Mouse (Mus musculus) heart, postnatal 0 days (tissue): ENCODE measurements at regions not wholly inside any gene's neighbourhood (a gene's known extent, or its start where the extent isn't known, plus 50 kb on each side); places are given as distances from the start of the nearest gene placed in this dataset.

Source experiments
- ATAC-seq: fragments of 200-750 bp; cut with Nextera tagmentation; 2 replicates; pipeline ENCODE4 v1.8.0; 2017; ENCODE audit warnings: low read depth, moderate number of reproducible peaks, moderate library complexity; ENCODE audit not compliant: insufficient read depth
- DNase-seq: peaks from one replicate; pipeline ENCODE4 v3.0.0-alpha.2; 2016; ENCODE audit warnings: low spot score
- H3K27ac ChIP-seq: fragments of 300-500 bp; sonication (generic); 2 replicates; pipeline ENCODE4 v1.5.1; 2014; ENCODE audit warnings: low read depth, mild to moderate bottlenecking
- H3K27me3 ChIP-seq: fragments of 300-500 bp; sonication (generic); 2 replicates; pipeline ENCODE4 v1.6.1; 2014; ENCODE audit warnings: low read length, mixed read lengths; ENCODE audit not compliant: control insufficient read depth, insufficient read depth
- H3K36me3 ChIP-seq: fragments of 300-500 bp; sonication (generic); replicated peaks from 2 replicates; pipeline ENCODE4 v1.6.1; 2014; ENCODE audit warnings: low read length, mixed read lengths; ENCODE audit not compliant: control insufficient read depth, insufficient read depth
- H3K4me1 ChIP-seq: fragments of 300-500 bp; sonication (generic); 2 replicates; pipeline ENCODE4 v1.6.1; 2014; ENCODE audit warnings: antibody characterized with exemption; ENCODE audit not compliant: control insufficient read depth, insufficient read depth
- H3K4me2 ChIP-seq: fragments of 300-500 bp; sonication (generic); 2 replicates; pipeline ENCODE4 v1.6.1; 2014; ENCODE audit warnings: low read depth, mild to moderate bottlenecking, low read length, moderate library complexity
- H3K4me3 ChIP-seq: fragments of 300-500 bp; sonication (generic); 2 replicates; pipeline ENCODE4 v1.5.1; 2014; ENCODE audit warnings: low read depth, low read length
- H3K9ac ChIP-seq: fragments of 300-500 bp; sonication (generic); replicated peaks from 2 replicates; pipeline ENCODE4 v1.6.1; 2014; ENCODE audit warnings: low read depth, low read length, mixed read lengths
- H3K9me3 ChIP-seq: fragments of 300-500 bp; sonication (generic); replicated peaks from 2 replicates; pipeline ENCODE4 v1.6.1; 2016; ENCODE audit warnings: low read length; ENCODE audit not compliant: control insufficient read depth
- CTCF ChIP-seq: IDR thresholded peaks from 2 replicates; pipeline ENCODE4 v1.5.1; 2016; ENCODE audit warnings: antibody characterized with exemption, control low read depth, low read depth
- EP300 ChIP-seq: IDR thresholded peaks from 2 replicates; pipeline ENCODE4 v1.6.1; 2016; ENCODE audit warnings: antibody characterized with exemption, low read depth
- WGBS: fragments of 180-500 bp; shearing (Covaris S2); extraction: QIAGEN DNeasy Blood & Tissue Kit; methylation state at CpG from one replicate; pipeline ENCODE4 v1.1.7; 2014; 5-methylcytosine and 5-hydroxymethylcytosine counted together

GRCm38 (mm10) chr7:83088125-83088524 is 221.0 kb downstream of the Mex3b start:
- H3K27ac ChIP-seq = no peak overlapping the region
- WGBS = 55% methylated on average over 4 of the region's 4 CpGs
- H3K4me1 ChIP-seq = no peaks in the 10 kb centered on the region
- no peak for DNase-seq
- H3K9ac ChIP-seq = no peak overlapping the region
- no peaks in the 10 kb centered on the region for H3K36me3 ChIP-seq
- no peak overlapping the region for H3K4me3 ChIP-seq
- ATAC-seq = no peak
- H3K27me3 ChIP-seq = no peaks in the 10 kb centered on the region
- no peaks in the 10 kb centered on the region for H3K9me3 ChIP-seq
- no peak overlapping the region for H3K4me2 ChIP-seq
- no peak for TF ChIP-seq CTCF
- TF ChIP-seq EP300 = no peak

DNA sequence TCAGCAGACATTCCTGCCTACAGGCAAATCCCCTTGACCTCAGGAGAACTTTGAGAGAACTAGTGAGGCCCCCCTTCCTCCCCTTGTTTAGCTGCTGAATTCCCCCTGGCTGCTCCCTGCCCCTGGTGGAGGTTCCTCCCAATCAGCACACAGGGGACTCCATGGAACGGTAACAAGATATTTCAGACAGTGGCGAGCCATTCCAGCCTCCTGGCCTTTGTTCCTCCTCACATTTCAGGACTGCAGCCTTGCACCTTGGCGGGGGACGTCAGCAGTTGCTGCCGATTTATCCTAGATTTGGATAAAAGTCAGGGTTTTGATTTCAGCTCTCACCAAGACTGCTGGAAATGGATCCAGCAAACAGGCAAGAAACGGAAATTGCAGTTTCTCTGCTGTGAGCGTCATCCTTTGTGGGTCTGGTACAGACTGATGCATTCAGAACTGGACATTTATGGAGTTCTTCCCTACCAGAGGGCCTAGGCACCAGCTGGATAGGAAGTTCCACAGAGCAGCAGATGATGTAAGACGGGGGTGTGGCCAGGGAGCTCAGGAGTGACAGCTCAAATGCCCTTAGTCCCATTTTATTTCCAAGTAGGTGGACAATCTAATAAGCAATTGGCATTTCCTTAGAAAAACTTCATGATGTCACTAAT is 222.3 kb downstream of the Mex3b start:
- no peak overlapping the region for H3K27ac ChIP-seq
- TF ChIP-seq EP300 = no peak
- no peak for TF ChIP-seq CTCF
- H3K4me1 ChIP-seq = no peaks in the 10 kb centered on the region
- no peak overlapping the region for H3K9ac ChIP-seq
- H3K9me3 ChIP-seq = no peaks in the 10 kb centered on the region
- no peak overlapping the region for H3K4me3 ChIP-seq
- H3K4me2 ChIP-seq = no peak overlapping the region
- H3K36me3 ChIP-seq = no peaks in the 10 kb centered on the region
- DNase-seq (no peak), ATAC-seq (no peak)
- 29% methylated on average over 8 of the region's 8 CpGs for WGBS
- H3K27me3 ChIP-seq = no peaks in the 10 kb centered on the region

GRCm38 (mm10) chr7:83093923-83094355 is 226.8 kb downstream of the Mex3b start:
- TF ChIP-seq EP300 = no peak
- no peak for TF ChIP-seq CTCF
- no peaks in the 10 kb centered on the region for H3K36me3 ChIP-seq
- H3K9ac ChIP-seq = no peak overlapping the region
- ATAC-seq (no peak), DNase-seq (no peak)
- WGBS = 45% methylated on average over 8 of the region's 8 CpGs
- no peak overlapping the region for H3K4me2 ChIP-seq
- H3K4me1 ChIP-seq = no peaks in the 10 kb centered on the region
- no peak overlapping the region for H3K4me3 ChIP-seq
- no peaks in the 10 kb centered on the region for H3K9me3 ChIP-seq
- no peak overlapping the region for H3K27ac ChIP-seq
- no peaks in the 10 kb centered on the region for H3K27me3 ChIP-seq

- no peaks in the 10 kb centered on the region for H3K4me1 ChIP-seq
- no peak overlapping the region for H3K4me2 ChIP-seq
- no peaks in the 10 kb centered on the region for H3K9me3 ChIP-seq
- H3K36me3 ChIP-seq = no peaks in the 10 kb centered on the region
- ATAC-seq (no peak), DNase-seq (no peak)
- no peak overlapping the region for H3K9ac ChIP-seq
- WGBS = 61% methylated on average over 3 of the region's 3 CpGs
- no peak for TF ChIP-seq CTCF
- no peak for TF ChIP-seq EP300
- H3K27ac ChIP-seq = no peak overlapping the region
- no peak overlapping the region for H3K4me3 ChIP-seq
- H3K27me3 ChIP-seq = no peaks in the 10 kb centered on the region
These were observed 227.8 kb downstream of the Mex3b start for GRCm38 (mm10) chr7:83094899-83095298.

- DNase-seq (no peak), ATAC-seq (no peak)
- Histone ChIP-seq H3K9me3 (no peaks in the 10 kb centered on the region), H3K27ac (no peak overlapping the region), H3K36me3 (no peaks in the 10 kb centered on the region), H3K4me3 (no peak overlapping the region), H3K27me3 (no peaks in the 10 kb centered on the region), H3K9ac (no peak overlapping the region), H3K4me2 (no peak overlapping the region), H3K4me1 (no peaks in the 10 kb centered on the region)
- TF ChIP-seq CTCF (no peak), EP300 (no peak)
- 72% methylated on average over 3 of the region's 3 CpGs for whole genome bisulfite sequencing
These were observed 228.5 kb downstream of the Mex3b start for GRCm38 (mm10) chr7:83095593-83095992.

GRCm38 (mm10) chr7:83104426-83104825 is 237.3 kb downstream of the Mex3b start:
- WGBS = 68% methylated on average over 1 of the region's 1 CpGs
- TF ChIP-seq CTCF (no peak), EP300 (no peak)
- H3K4me1 ChIP-seq = no peaks in the 10 kb centered on the region
- no peak overlapping the region for H3K4me3 ChIP-seq
- H3K27me3 ChIP-seq = no peaks in the 10 kb centered on the region
- no peaks in the 10 kb centered on the region for H3K36me3 ChIP-seq
- no peaks in the 10 kb centered on the region for H3K9me3 ChIP-seq
- no peak for ATAC-seq
- DNase-seq = no peak
- no peak overlapping the region for H3K4me2 ChIP-seq
- H3K27ac ChIP-seq = no peak overlapping the region
- no peak overlapping the region for H3K9ac ChIP-seq
